Mouse (Mus musculus) hindbrain, embryonic 10.5 days (tissue): ENCODE results near the gene Rgs6. TPM values are rescaled to one million over a fixed set of nuclear protein-coding genes. Genes with fewer than 3 reads are reported as not detected.

ENCODE experiments used
- DNase-seq: peaks from one replicate; pipeline ENCODE4 v3.0.0-alpha.2; 2017; ENCODE audit warnings: low spot score
- H3K27ac ChIP-seq: fragments of 300-500 bp; sonication (generic); 2 replicates; pipeline ENCODE4 v1.5.1; 2016; ENCODE audit warnings: mild to moderate bottlenecking, moderate library complexity
- H3K27me3 ChIP-seq: fragments of 300-500 bp; sonication (generic); 2 replicates; pipeline ENCODE4 v1.6.1; 2016; ENCODE audit warnings: mild to moderate bottlenecking; ENCODE audit not compliant: poor library complexity, insufficient read depth, severe bottlenecking
- H3K36me3 ChIP-seq: fragments of 300-500 bp; sonication (generic); 2 replicates; pipeline ENCODE4 v1.6.1; 2016; ENCODE audit warnings: mild to moderate bottlenecking, moderate library complexity
- H3K4me1 ChIP-seq: fragments of 300-500 bp; sonication (generic); replicated peaks from 2 replicates; pipeline ENCODE4 v1.6.1; 2016; ENCODE audit warnings: mild to moderate bottlenecking
- H3K4me3 ChIP-seq: fragments of 300-500 bp; sonication (generic); 2 replicates; pipeline ENCODE4 v1.5.1; 2016; ENCODE audit warnings: mild to moderate bottlenecking, moderate library complexity
- H3K9me3 ChIP-seq: fragments of 300-500 bp; sonication (generic); 2 replicates; pipeline ENCODE4 v1.6.1; 2016; ENCODE audit warnings: mild to moderate bottlenecking, moderate library complexity
- WGBS: fragments of 180-500 bp; shearing (Covaris S2); methylation state at CpG from one replicate; pipeline ENCODE4 v1.1.7; 2016; 5-methylcytosine and 5-hydroxymethylcytosine counted together
- polyA plus RNA-seq: library from polyadenylated mRNA; unstranded; fragments of >200 nt; fragmentation: Nextera tagmentation; extraction: Ambion mirVana; gene quantifications from 2 replicates; pipeline ENCODE4 v1.2.1, GENCODE M21; 2016

Gene Rgs6
- polyA plus RNA-seq, 1 experiment from 2014 or later: 0.31 TPM

DNA sequence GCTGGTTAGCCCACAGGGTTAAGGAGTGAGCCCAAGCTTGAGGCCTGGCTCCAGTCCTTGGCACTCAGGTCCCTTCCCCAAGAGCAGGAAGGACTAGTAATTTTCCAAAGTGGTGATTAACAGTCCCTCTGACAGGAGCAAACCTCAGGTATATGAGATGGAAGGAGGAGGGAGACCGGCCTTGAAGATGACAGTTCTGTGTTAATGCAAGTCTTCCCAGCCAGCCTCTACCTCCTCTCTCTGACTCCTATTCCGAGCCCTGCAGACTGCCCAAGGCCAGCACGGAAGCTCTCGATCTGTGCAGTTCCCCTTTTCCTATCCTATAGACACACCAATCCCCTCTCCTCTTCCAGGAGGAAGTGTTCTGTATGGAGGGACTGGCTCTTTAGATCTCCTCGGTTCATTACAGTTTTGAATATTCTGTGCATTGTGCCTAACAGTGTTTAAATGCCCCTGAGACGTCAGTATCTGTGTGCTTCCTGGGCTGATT, 485.8 kb downstream of the Rgs6 start:
- Histone ChIP-seq H3K4me3 (no peak overlapping the region), H3K27me3 (no peaks in the 10 kb centered on the region), H3K36me3 (no peaks in the 10 kb centered on the region), H3K27ac (peak overlapping the region; percentile 36), H3K4me1 (peaks cover 21% of the 10 kb centered on the region), H3K9me3 (no peaks in the 10 kb centered on the region)
- no peak for DNase-seq
- WGBS: 80% methylated on average over 6 of the region's 6 CpGs

DNA sequence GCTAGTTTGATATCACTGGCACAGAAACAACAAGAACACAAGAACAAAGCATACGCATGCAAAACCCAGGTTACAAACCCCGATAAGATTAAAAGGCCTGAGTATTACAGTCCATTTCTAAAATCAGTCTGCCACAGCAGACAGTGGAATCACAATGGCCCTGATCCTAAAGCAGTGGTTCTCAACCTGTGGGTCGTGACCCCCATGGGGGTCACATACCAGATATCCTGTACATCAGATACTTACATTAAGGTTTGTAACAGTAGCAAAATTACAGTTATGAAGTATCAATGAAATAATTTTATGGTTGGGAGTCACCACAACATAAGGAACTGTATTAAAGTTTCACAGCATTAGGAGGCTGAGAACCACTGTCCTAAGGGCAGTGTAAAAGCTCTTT, 488.1 kb downstream of the Rgs6 start:
- H3K4me3 ChIP-seq: no peak overlapping the region
- H3K27ac ChIP-seq: no peak overlapping the region
- peaks cover 27% of the 10 kb centered on the region for H3K4me1 ChIP-seq
- H3K27me3 ChIP-seq: no peaks in the 10 kb centered on the region
- WGBS: 98% methylated on average over 3 of the region's 3 CpGs
- H3K9me3 ChIP-seq: no peaks in the 10 kb centered on the region
- no peaks in the 10 kb centered on the region for H3K36me3 ChIP-seq
- DNase-seq: no peak

DNA sequence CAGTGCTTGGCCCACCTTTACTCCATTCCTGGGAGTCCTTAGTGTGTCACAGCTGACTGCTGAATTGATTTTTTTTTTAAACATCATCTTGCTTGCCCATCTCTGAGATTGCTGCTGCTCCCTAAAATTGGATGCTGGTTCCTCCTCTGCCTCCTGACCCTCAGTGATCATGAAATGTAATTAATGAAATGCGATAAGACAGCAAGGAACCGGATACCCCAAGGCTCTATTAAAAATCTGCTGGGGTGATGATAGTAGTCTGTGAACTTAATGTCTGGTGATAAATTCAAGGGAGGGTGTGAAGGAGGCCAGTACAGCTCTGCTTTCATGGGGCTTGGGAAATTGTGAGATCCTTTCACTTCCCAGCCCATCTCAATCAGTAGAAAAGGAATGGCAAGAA, 489.4 kb downstream of the Rgs6 start:
- Histone ChIP-seq H3K27ac (no peak overlapping the region), H3K27me3 (no peaks in the 10 kb centered on the region), H3K4me1 (peaks cover 23% of the 10 kb centered on the region), H3K36me3 (no peaks in the 10 kb centered on the region), H3K9me3 (no peaks in the 10 kb centered on the region), H3K4me3 (no peak overlapping the region)
- WGBS: 91% methylated on average over 2 of the region's 2 CpGs
- no peak for DNase-seq

DNA sequence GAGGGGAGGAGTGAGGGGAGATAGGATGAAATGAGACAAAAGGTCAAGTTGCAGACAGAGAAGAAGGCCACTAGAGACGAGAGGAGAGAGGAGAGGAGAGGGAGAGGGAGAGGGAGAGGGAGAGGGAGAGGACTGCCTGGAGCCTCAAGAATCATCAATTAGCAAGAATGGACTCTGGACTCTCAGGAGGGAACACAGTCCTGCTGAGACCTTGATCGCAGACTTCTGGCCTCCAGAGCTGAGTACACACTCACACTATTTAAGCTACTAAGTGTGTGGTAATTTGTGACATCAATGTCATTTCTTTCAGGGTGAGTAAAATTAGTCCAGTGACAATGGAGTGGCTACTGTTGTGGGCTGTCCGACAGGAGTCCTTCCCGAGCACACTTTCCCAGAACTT, 495.3 kb downstream of the Rgs6 start:
- H3K9me3 ChIP-seq: no peaks in the 10 kb centered on the region
- 88% methylated on average over 3 of the region's 4 CpGs for WGBS
- H3K4me1 ChIP-seq: 0 out of 2 replicates have a peak, but pooled peaks cover 7% of the 10 kb centered on the region
- no peaks in the 10 kb centered on the region for H3K36me3 ChIP-seq
- no peaks in the 10 kb centered on the region for H3K27me3 ChIP-seq
- DNase-seq: no peak
- no peak overlapping the region for H3K27ac ChIP-seq
- no peak overlapping the region for H3K4me3 ChIP-seq

DNA sequence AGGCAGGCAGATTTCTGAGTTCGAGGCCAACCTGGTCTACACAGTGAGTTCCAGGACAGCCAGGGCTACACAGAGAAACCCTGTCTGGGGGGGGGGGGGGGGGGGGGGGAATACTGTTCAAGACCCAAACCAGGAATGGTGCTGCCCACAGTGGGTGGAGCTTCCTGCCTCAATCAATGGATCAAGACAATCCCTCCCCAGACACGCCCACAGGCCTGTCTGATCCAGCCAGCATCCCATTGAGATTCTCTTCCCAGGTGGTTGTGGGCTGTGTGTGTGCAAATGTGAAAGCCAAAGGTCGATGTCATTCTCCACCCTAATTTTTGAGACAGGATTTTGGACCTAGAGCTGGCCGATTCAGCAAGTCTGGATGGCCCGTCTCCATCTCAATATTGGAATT, 496.5 kb downstream of the Rgs6 start:
- DNase-seq: no peak
- Histone ChIP-seq H3K27ac (no peak overlapping the region), H3K4me3 (no peak overlapping the region), H3K9me3 (no peaks in the 10 kb centered on the region), H3K4me1 (0 out of 2 replicates have a peak, but pooled peaks cover 3% of the 10 kb centered on the region), H3K27me3 (no peaks in the 10 kb centered on the region), H3K36me3 (no peaks in the 10 kb centered on the region)
- WGBS: 86% methylated on average over 5 of the region's 5 CpGs

DNA sequence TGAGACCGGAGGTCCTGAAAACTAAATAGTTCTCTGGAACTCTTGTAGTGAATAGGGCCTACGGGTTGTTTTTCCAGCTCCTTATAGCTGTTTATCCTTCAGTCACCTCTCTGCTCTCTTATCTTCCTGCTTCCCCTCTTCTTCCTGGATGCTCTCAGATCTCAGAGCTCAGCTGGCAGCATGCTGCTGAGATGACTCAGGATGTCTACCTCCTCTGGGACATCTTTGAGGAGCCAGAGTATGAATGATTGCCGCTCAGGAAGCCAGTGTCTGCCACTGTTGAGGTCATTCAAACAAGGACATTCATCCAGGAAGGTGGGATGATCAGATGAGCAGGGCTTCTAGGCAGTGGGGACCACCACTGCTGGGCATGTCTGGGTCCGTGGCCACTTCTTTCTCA, 498.9 kb downstream of the Rgs6 start:
- H3K4me1 ChIP-seq: no peaks in the 10 kb centered on the region
- no peak overlapping the region for H3K27ac ChIP-seq
- no peaks in the 10 kb centered on the region for H3K9me3 ChIP-seq
- no peak for DNase-seq
- 85% methylated on average over 4 of the region's 4 CpGs for WGBS
- H3K4me3 ChIP-seq: no peak overlapping the region
- H3K27me3 ChIP-seq: no peaks in the 10 kb centered on the region
- no peaks in the 10 kb centered on the region for H3K36me3 ChIP-seq

DNA sequence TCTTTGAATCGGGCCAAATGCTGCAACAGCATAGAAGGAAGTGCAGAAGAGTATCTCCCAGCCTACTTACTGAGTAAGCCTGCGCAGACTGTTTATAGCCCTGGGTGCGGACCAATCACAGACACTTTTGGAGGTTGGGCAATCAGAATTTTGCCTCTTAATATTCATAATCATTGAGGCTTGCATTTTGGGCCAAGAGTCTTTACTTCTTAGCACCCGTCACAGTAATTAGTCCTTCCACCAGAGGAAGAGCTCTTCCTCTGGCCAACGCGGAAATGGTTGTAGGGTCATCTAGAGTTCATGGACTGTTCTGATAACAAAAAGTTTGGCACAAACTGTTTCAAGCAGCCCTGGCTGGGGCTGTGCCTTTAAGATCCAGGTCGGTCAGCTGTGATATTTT, 499.5 kb downstream of the Rgs6 start:
- Histone ChIP-seq H3K27ac (no peak overlapping the region), H3K4me1 (no peaks in the 10 kb centered on the region), H3K27me3 (no peaks in the 10 kb centered on the region), H3K4me3 (no peak overlapping the region), H3K9me3 (no peaks in the 10 kb centered on the region), H3K36me3 (no peaks in the 10 kb centered on the region)
- DNase-seq: no peak
- WGBS: 83% methylated on average over 7 of the region's 7 CpGs

DNA sequence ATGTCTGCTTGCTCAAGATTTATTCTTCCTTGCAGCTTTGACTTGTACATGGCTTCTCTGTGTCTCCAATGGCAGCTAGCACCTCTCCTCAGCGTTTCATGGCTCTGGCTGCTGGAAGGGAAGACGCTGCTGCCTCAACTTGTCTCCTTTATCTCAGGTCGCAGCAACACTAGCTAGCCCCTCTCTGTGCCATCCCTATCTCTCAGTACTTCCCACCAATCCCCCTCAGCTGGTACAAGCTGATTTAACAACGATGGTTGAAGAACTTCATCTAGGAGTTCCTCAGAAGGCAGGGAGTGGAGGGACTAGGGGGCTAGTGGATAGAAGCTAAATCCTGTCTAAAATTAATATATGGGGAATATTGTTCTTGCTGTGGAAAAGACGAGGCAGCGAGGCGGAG, 503.9 kb downstream of the Rgs6 start:
- no peaks in the 10 kb centered on the region for H3K27me3 ChIP-seq
- no peak for DNase-seq
- H3K4me3 ChIP-seq: no peak overlapping the region
- no peaks in the 10 kb centered on the region for H3K4me1 ChIP-seq
- no peaks in the 10 kb centered on the region for H3K9me3 ChIP-seq
- 85% methylated on average over 7 of the region's 7 CpGs for WGBS
- H3K27ac ChIP-seq: no peak overlapping the region
- no peaks in the 10 kb centered on the region for H3K36me3 ChIP-seq

DNA sequence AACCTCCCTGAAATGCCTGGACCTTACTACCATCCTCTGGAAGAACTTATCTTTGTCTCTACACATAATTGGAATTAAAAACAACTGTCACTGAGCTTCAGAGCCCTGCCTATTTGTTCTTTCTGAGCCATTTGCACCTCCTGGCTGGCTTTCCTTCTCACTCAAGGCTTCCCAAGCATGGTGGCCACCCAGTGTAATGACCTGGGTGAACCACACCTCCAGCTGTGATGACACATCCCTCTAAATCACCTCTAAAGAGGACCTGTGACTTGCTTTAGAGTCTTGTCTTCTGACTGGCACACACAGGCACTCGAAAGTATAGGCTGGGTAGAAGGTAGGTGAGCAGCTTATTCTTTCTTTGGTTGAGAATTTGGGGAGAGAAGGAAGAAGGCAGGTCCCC, 509.7 kb downstream of the Rgs6 start:
- H3K4me1 ChIP-seq: peaks cover 17% of the 10 kb centered on the region; the same call in 1 of the 2 replicates
- 73% methylated on average over 1 of the region's 1 CpGs for WGBS
- no peaks in the 10 kb centered on the region for H3K27me3 ChIP-seq
- H3K27ac ChIP-seq: no peak overlapping the region
- H3K4me3 ChIP-seq: no peak overlapping the region
- no peaks in the 10 kb centered on the region for H3K36me3 ChIP-seq
- H3K9me3 ChIP-seq: no peaks in the 10 kb centered on the region
- DNase-seq: no peak

DNA sequence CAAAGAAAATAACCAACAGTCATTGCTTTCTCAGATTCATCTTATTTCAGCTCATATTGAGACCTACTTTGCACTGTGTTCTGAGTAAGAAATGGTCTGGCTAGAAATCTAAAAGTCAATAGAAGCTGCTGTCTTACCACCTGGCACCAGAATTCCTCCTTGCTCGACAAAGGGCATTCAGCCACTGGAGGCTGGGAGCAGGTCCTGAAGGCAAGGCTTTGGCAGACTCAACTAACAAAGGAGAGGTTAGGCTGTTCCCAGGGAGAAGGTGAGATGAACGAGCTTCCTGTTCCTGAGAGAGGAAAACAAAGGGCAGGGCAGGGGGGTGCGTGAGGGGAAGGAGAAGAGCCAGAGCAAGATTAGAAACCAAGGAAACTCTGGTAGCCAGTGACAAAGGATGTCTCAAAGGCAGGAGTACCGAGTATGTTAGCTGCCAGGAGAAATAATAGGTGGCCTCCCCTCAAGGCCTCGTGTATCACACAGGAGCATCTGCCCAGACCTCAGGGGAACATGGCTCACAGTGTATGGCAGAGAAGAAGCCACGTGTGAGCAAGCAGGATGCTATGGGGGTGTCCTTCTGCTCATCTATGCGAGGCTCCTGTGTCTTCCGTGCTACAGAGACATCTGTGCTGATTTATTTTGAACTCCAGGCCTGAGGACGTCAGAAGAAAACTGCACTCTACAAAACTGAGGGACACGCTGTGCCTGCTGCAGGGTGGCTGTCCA, 510.7 kb downstream of the Rgs6 start:
- DNase-seq: no peak
- Histone ChIP-seq H3K27ac (peak overlapping the region; percentile 30; the same call in 1 of the 2 replicates), H3K27me3 (no peaks in the 10 kb centered on the region), H3K9me3 (no peaks in the 10 kb centered on the region), H3K4me1 (peaks cover 17% of the 10 kb centered on the region; the same call in 1 of the 2 replicates), H3K4me3 (no peak overlapping the region), H3K36me3 (no peaks in the 10 kb centered on the region)
- 57% methylated on average over 10 of the region's 10 CpGs for WGBS

DNA sequence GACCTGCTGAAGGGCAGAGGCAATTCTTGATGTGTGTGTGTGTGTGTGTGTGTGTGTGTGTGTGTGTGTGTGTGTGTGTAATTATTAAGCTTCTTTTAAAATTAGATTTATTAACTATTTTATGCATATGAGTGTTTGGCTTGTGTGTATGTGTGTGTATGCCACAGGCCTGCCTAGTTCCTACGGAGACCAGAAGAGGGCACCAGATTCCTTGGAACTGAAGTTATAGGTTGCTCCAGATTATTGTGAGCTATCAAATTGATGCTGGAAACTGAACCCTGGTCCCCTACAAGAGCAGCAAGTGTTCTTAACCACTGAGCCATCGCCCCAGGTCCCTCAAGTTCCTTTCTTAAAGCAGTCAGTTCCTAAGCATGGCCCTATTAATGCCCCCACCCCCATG, 511.8 kb downstream of the Rgs6 start:
- Histone ChIP-seq H3K4me3 (no peak overlapping the region), H3K36me3 (no peaks in the 10 kb centered on the region), H3K9me3 (no peaks in the 10 kb centered on the region), H3K27ac (no peak overlapping the region), H3K27me3 (no peaks in the 10 kb centered on the region), H3K4me1 (peaks cover 17% of the 10 kb centered on the region; the same call in 1 of the 2 replicates)
- 87% methylated on average over 2 of the region's 2 CpGs for WGBS
- DNase-seq: no peak

DNA sequence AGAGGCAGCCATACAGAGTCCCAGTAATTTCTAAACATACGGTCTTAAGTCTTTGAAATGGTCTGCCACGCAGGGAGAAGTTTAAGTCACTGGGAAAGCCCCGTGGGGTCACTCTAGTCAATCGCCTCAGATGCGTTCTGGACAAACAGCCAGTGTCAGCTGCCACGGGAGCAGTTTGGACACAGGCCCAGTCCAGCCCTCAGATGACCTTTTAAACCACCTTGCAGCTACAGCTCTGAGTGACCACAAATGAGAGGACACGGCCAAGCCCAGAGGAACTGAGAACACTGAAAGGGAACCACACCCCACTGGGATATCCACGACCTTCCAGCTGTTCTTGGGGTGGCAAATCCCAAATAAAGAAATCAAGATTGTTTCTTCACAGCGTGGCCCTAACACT, 512.3 kb downstream of the Rgs6 start:
- Histone ChIP-seq H3K27me3 (no peaks in the 10 kb centered on the region), H3K36me3 (no peaks in the 10 kb centered on the region), H3K4me3 (no peak overlapping the region), H3K4me1 (peaks cover 21% of the 10 kb centered on the region), H3K27ac (no peak overlapping the region), H3K9me3 (no peaks in the 10 kb centered on the region)
- 60% methylated on average over 9 of the region's 9 CpGs for WGBS
- no peak for DNase-seq

DNA sequence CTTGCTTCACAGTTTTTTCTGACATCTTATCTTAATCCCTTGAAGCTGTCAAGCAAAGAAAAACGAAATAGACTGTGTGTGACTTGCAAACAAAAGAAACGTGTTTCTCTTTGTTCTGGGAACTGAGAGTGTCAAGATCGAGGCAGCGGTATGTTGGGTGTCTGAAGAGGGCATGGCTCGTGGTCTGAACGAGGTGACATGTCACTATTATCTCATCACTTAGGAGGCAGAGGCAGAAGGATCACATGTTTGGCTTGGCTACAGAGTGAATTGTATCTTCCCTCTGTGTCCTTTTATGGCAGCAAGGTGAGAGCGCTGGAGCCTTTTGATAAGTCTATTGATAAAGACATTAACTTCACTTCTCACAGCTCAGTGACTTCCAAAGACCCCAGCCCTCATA, 512.8 kb downstream of the Rgs6 start:
- WGBS: 44% methylated on average over 7 of the region's 7 CpGs
- Histone ChIP-seq H3K9me3 (no peaks in the 10 kb centered on the region), H3K4me1 (peaks cover 24% of the 10 kb centered on the region), H3K27ac (no peak overlapping the region), H3K36me3 (no peaks in the 10 kb centered on the region), H3K27me3 (no peaks in the 10 kb centered on the region), H3K4me3 (no peak overlapping the region)
- no peak for DNase-seq
